Mouse (Mus musculus): ENCODE results near the gene Upp2.

Upp2 gene

GRCm38 (mm10) chr2:58778986-58779495 lies 211.9 kb downstream of the Upp2 start:
- DNase-seq = no peak

GRCm38 (mm10) chr2:58783526-58783925 lies 216.4 kb downstream of the Upp2 start:
- DNase-seq = no peak

GRCm38 (mm10) chr2:58786177-58786576 lies 219.1 kb downstream of the Upp2 start:
- no peak for DNase-seq

- DNase-seq = no peak
Observed at GRCm38 (mm10) chr2:58786681-58787080, 219.6 kb downstream of the Upp2 start.

DNA sequence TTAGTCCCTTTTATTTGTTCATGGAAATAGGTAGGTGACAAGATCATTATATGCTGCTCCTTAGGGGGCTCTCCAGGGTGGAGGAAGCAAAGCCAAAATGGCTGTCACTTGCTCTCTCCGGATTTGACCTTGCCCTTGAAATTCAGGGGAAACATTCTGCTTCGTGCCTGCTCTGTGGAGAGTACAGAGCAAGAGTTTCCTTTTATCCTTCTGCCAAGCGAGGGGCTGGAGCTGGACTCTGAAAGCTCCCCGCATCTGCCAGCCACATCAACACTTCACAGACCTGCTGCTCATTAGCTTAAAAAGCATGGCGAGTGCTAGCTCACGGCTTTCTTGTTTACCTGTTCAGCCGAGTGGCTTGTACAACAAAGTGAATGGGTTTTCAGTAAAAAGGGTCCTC lies 220.3 kb downstream of the Upp2 start:
- DNase-seq = no peak

DNA sequence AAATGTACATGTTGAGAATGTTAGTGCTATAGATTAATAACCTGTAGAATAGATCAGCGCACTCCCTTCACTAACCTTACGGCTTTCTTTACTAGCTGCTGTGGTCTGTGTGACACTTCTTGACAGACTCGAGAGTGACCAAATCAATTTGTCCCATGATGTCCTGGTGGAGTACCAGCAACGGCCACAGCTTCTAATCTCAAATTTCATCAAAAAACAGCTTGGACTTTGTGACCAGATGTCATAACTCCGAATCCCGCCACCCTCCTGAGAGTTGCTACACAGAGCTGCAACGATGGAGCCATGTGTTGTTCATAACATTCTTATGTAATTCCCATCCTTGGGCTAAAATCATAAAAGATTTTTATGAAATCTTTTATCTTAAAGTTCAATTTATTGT lies 222.8 kb downstream of the Upp2 start:
- no peak for DNase-seq

- no peak for DNase-seq
Observed at GRCm38 (mm10) chr2:58790361-58790760, 223.3 kb downstream of the Upp2 start.

DNA sequence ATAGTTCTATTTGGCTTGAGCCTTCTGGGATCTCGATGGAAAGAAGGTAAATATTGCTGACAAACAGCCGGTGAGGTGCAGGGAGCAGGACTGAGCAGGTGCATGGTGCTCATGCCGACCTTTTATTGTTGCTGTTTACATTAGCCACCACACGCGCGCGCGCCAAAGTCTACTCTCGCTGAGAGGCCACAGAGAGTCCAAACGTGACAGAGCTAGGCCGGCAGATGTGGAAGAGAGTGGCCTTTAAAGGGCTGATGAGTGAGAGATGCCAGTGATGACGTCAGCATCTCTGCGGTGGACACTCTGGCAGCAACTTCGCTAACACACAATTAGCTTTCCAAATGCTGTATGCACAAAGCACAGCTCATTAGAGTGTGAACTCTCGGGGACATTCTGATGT lies 227.4 kb downstream of the Upp2 start:
- DNase-seq = no peak

GRCm38 (mm10) chr2:58795432-58795831 lies 228.3 kb downstream of the Upp2 start:
- DNase-seq = no peak

- no peak for DNase-seq
Observed at GRCm38 (mm10) chr2:58797506-58797905, 230.4 kb downstream of the Upp2 start.

DNA sequence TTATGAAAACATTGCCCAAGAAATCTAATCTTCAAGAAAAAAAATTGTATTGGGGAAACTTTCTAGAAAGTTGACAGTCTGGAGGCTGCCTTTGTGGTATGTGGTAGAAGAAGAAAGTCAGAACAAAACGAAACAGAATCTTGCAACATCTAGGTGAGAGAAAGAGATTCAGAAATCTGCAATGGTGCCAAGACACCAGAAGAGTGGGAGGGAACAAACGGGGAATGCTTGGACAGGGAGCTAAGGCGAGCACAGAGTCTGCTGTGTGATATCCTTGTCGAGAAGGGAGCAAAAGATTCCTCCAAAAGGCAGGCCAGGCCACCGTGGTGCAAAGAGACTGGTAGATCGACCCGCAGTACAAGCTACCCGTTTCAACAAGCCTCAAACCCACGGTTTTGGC lies 232.0 kb downstream of the Upp2 start:
- no peak for DNase-seq

DNA sequence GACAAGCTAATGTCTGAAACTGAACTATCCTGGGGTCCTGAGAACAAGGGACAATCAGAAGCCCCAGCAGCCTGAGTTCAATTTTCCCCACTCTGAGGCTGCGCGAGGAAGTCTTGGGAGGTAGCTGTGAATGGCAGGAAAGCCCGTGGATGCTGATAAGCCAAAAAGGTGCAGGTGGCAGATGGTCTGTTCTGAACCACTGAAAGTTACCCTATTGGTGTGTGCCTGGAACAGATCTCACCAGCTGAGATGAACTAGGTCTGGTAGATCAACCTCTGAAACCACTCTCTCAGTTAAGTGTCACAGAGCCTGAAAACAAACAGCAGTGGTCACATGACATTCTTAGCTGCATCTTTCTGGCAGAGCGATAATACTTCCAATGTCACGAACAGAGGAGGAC lies 232.5 kb downstream of the Upp2 start:
- no peak for DNase-seq

GRCm38 (mm10) chr2:58812941-58813340 lies 245.8 kb downstream of the Upp2 start:
- DNase-seq = no peak

DNA sequence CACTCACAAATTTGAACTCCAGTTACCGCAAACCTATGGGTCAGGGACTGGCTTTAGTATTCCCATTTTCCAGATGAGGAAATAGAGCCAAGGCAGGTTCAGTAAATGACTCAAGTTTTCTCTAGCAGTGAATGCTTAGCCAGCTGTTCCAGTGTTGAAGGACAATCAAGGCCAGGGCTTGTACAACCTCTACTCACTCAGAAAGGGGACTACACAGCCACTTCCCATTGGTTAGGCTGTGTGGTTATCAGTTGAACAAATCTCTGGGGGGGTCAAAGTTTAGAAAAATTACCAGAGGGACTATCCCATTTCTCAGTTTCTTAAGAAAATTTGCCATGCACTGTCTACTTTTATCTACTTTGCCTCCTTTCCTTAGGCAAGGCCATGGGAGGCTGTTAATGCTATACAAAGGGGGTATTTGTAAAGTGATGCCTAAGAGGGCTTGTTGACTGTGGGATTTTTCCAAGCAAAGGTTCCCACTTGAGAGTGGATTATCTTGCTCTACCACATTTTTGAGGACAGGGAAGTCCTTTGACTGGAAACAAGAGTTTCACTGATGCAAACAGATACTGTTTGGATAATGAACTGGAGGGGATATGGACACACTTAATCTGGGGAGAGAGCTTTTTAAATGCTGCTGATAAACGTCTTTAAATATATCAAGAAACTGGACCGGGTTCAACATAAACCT lies 262.0 kb downstream of the Upp2 start:
- no peak for DNase-seq

DNA sequence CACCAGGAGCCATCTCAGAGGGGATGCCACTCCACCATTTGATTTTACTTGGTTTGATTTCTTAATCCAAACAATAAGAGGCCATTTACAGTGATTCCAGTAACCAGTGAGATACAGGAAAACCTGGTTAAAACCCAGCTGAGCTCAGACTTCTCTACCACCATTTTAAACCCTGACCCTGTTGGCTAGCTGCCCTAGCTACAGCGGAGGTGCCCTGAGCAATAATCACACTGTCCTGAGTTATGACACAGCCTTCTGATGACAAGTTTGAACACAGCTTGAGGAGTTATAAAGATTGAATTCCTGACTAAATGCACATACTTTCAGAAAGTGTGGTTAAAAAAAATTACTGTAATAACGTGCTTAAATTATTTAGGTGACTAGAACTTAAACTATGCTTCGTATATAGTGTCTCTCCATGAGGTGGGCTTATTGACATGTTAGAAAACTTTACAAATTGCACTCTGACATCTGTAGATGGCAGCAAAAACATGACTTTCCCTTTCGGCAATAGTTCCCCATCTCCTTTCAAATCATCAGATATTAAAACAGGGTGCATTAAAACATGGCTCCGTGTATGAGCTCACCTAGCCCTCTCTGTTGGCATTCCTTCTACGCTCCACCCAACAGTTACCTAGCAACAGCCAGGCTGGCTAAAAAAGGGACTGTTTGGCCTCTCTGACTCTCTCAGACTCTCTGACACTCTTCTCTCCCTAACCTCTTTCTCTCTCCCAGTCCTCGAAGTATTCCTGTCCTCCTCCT lies 263.1 kb downstream of the Upp2 start:
- DNase-seq = no peak

- no peak for DNase-seq
Observed at GRCm38 (mm10) chr2:58832253-58832980, 265.3 kb downstream of the Upp2 start.

GRCm38 (mm10) chr2:58841021-58841420 lies 273.9 kb downstream of the Upp2 start:
- DNase-seq = no peak

DNA sequence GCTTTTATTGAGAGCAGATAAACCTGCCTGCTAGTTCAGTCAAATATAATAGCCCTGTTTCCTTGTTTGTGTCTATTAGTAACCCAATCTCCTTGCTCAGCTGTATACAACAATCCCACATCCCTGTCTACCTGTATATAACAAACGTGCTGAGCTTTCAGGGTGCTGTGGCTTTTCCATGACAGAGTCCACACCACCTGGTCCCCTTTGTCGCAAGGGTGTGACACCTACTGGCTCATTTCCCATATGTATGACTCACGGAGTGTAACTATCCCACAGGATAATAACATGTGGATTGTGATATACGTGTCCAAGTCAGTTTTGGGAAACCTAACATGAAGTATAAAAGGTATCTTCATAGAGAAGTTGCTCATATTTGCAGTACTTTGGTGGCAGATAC lies 275.3 kb downstream of the Upp2 start:
- no peak for DNase-seq

All from B cell, adult 2 months (primary cell).